Mouse (Mus musculus): ENCODE results near the gene Smagp. TPM values are rescaled to one million over a fixed set of nuclear protein-coding genes. Genes with fewer than 3 reads are reported as not detected.

Gene Smagp
- polyA plus RNA-seq, 1 experiment from 2014 or later: 3.6 TPM

DNA sequence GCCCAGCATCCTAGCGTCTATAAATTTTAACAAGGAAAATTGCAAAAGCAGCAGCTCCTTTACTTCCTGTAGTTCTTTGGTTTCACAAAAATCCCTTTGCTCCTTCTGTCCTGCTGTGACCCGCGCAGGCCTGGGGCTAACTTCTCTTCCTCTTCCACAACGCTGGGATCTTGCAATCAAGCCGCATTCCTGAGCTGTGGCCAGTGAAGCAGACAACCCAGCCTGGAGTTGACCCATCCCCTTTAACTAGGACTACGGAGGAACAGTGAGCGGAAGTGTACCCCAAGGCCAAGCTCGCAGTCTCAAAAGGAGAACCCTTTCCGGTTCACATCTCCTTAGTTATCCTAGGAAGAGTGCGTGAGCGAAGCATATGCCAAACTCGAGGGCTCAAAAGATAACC, 41.8 kb upstream of the Smagp start:
- Histone ChIP-seq H3K4me1 (ENCODE audit: control insufficient read depth, insufficient read depth, low read depth, low read length) (no peaks in the 10 kb centered on the region), H3K4me2 (ENCODE audit: low read length) (no peak overlapping the region), H3K9me3 (ENCODE audit: control insufficient read depth, low read length) (no peaks in the 10 kb centered on the region), H3K9ac (ENCODE audit: low read depth, low read length) (no peak overlapping the region), H3K4me3 (ENCODE audit: low read length) (no peak overlapping the region), H3K36me3 (ENCODE audit: control insufficient read depth, insufficient read depth, low read length) (no peaks in the 10 kb centered on the region), H3K27ac (ENCODE audit: low read depth, low read length) (no peak overlapping the region), H3K27me3 (replicated peaks; ENCODE audit: control insufficient read depth, insufficient read depth, low read length) (no peaks in the 10 kb centered on the region)
- 84% methylated on average over 12 of the region's 12 CpGs for WGBS
- ATAC-seq: no peak

DNA sequence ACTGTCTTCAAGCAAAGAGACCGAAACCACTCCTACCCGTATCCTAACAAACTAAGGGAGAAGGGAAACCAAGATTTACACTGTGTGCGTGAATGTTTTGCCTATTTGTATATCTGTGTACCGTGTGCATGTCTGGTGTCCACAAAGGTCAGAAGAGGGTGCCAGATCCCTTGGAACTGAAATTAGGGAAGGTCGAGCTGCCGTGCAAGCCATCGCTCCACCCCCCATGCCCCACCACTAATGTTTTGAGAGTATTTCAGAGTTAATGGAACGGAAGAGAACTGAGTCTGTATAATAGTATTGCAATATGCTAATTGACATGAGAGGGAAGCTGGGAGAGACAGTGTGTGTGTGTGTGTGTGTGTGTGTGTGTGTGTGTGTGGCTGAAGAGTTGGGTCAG, 40.9 kb upstream of the Smagp start:
- no peak overlapping the region for H3K4me2 ChIP-seq (ENCODE audit: low read length)
- no peak for ATAC-seq
- H3K9me3 ChIP-seq (ENCODE audit: control insufficient read depth, low read length): no peaks in the 10 kb centered on the region
- no peak overlapping the region for H3K9ac ChIP-seq (ENCODE audit: low read depth, low read length)
- no peaks in the 10 kb centered on the region for H3K4me1 ChIP-seq (ENCODE audit: control insufficient read depth, insufficient read depth, low read depth, low read length)
- 83% methylated on average over 8 of the region's 8 CpGs for WGBS
- H3K4me3 ChIP-seq (ENCODE audit: low read length): no peak overlapping the region
- no peaks in the 10 kb centered on the region for H3K27me3 ChIP-seq (replicated peaks; ENCODE audit: control insufficient read depth, insufficient read depth, low read length)
- no peaks in the 10 kb centered on the region for H3K36me3 ChIP-seq (ENCODE audit: control insufficient read depth, insufficient read depth, low read length)
- no peak overlapping the region for H3K27ac ChIP-seq (ENCODE audit: low read depth, low read length)

DNA sequence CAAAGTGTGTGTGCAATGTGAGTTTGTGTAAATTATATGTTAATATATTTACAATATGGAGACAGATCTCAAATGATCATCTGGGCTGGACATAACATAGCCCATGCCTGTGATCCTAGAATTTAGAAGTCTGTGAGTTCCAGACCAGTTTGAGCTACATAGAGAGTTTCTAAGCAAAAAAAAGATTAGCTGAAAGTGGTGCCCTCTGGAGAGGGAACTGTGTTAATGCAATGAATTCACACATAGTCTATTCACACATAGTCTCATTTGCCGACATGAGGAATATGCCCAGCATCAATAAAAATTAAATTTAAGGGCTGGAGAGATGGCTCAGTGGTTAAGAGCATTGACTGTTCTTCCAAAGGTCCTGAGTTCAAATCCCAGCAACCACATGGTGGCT, 39.8 kb upstream of the Smagp start:
- H3K27ac ChIP-seq (ENCODE audit: low read depth, low read length): no peak overlapping the region
- H3K9ac ChIP-seq (ENCODE audit: low read depth, low read length): no peak overlapping the region
- H3K4me3 ChIP-seq (ENCODE audit: low read length): no peak overlapping the region
- no peaks in the 10 kb centered on the region for H3K4me1 ChIP-seq (ENCODE audit: control insufficient read depth, insufficient read depth, low read depth, low read length)
- no peaks in the 10 kb centered on the region for H3K27me3 ChIP-seq (replicated peaks; ENCODE audit: control insufficient read depth, insufficient read depth, low read length)
- H3K4me2 ChIP-seq (ENCODE audit: low read length): no peak overlapping the region
- H3K9me3 ChIP-seq (ENCODE audit: control insufficient read depth, low read length): no peaks in the 10 kb centered on the region
- 73% methylated on average over 1 of the region's 1 CpGs for WGBS
- H3K36me3 ChIP-seq (ENCODE audit: control insufficient read depth, insufficient read depth, low read length): no peaks in the 10 kb centered on the region
- ATAC-seq: no peak

DNA sequence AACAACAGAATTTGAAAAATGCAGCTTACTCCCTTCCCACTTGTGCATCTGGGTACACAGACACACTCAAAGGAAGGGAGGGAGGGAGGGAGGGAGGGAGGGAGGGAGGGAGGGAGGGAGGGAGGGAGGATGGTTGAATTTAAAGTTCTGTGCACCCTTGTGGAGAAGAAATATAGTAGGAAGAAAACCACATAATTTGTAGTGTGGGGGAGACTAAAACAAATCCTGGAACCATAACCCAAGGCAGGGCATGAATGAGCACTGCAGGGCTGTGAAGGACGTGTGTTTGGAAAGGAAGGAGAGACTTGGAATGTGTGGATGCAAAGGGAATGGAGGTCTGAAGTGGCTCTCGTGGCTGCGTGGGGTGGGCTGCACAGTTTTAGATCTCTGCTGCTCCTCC, 38.7 kb upstream of the Smagp start:
- no peak overlapping the region for H3K4me3 ChIP-seq (ENCODE audit: low read length)
- no peaks in the 10 kb centered on the region for H3K27me3 ChIP-seq (replicated peaks; ENCODE audit: control insufficient read depth, insufficient read depth, low read length)
- 66% methylated on average over 3 of the region's 3 CpGs for WGBS
- no peak overlapping the region for H3K4me2 ChIP-seq (ENCODE audit: low read length)
- H3K4me1 ChIP-seq (ENCODE audit: control insufficient read depth, insufficient read depth, low read depth, low read length): no peaks in the 10 kb centered on the region
- no peak overlapping the region for H3K27ac ChIP-seq (ENCODE audit: low read depth, low read length)
- H3K36me3 ChIP-seq (ENCODE audit: control insufficient read depth, insufficient read depth, low read length): no peaks in the 10 kb centered on the region
- no peaks in the 10 kb centered on the region for H3K9me3 ChIP-seq (ENCODE audit: control insufficient read depth, low read length)
- H3K9ac ChIP-seq (ENCODE audit: low read depth, low read length): no peak overlapping the region
- ATAC-seq: no peak

DNA sequence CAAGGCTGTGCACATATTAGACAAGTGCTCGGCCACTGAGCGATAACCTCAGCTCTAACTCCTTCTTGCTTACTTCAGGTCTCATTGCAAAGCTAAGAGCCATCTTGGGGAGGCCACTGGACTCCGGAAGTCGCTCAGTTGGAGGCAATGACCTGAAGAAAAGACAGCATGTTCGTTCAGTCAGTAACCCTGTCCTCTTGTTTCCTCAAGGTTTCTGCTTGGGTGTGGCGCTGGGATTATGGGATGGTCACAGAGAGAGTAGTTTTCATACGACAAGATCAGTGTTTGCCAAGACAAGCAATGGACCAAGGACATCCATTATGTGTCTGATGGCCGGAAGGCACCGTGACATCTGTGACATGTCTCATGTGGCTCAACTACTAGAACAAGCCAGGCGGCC, 37.8 kb upstream of the Smagp start:
- H3K4me1 ChIP-seq (ENCODE audit: control insufficient read depth, insufficient read depth, low read depth, low read length): no peaks in the 10 kb centered on the region
- H3K27me3 ChIP-seq (replicated peaks; ENCODE audit: control insufficient read depth, insufficient read depth, low read length): no peaks in the 10 kb centered on the region
- H3K27ac ChIP-seq (ENCODE audit: low read depth, low read length): no peak overlapping the region
- no peaks in the 10 kb centered on the region for H3K36me3 ChIP-seq (ENCODE audit: control insufficient read depth, insufficient read depth, low read length)
- no peak overlapping the region for H3K9ac ChIP-seq (ENCODE audit: low read depth, low read length)
- ATAC-seq: no peak
- 87% methylated on average over 10 of the region's 10 CpGs for WGBS
- H3K9me3 ChIP-seq (ENCODE audit: control insufficient read depth, low read length): no peaks in the 10 kb centered on the region
- H3K4me3 ChIP-seq (ENCODE audit: low read length): no peak overlapping the region
- no peak overlapping the region for H3K4me2 ChIP-seq (ENCODE audit: low read length)

DNA sequence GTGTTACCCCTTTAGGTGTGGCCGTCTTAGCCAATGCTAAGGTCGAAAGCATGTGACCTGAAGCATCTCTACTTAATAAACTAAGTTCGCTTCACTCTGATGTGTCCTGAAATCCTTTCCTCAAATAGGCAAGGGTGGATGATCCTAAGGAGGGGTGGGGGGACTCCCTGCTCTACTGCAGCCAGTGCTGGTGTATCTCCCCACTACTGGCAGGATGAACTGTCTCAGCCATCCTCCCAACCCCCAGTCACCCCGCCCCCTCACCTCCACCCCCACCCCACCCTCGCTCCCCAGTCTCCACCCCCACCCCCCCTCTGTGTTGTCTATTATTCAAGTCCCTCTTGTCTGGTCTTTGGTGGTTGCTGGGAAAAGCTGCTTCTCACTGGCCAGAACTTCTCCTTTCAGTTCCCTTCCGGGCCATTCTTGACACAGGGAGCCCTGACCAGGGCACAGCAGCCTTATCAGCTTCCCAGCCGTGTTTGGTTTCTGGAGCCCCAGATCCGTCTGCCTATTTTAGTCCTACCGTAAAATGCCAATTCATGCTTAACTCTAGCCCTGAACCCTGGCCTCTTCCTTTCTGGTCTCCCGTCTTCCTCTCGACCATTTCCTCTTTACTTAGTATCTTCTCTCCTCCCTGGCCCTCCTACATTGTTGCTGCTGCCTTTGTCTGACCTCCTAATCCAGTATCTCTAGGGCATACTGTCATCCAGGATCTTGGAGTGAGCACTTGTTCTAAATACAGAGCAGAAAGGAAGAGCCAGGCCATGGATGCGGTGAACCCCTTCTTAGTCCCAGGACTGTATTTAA, 37.0 kb upstream of the Smagp start:
- no peaks in the 10 kb centered on the region for H3K9me3 ChIP-seq (ENCODE audit: control insufficient read depth, low read length)
- no peaks in the 10 kb centered on the region for H3K27me3 ChIP-seq (replicated peaks; ENCODE audit: control insufficient read depth, insufficient read depth, low read length)
- H3K4me2 ChIP-seq (ENCODE audit: low read length): no peak overlapping the region
- no peaks in the 10 kb centered on the region for H3K4me1 ChIP-seq (ENCODE audit: control insufficient read depth, insufficient read depth, low read depth, low read length)
- H3K9ac ChIP-seq (ENCODE audit: low read depth, low read length): no peak overlapping the region
- 40% methylated on average over 12 of the region's 12 CpGs for WGBS
- no peak overlapping the region for H3K4me3 ChIP-seq (ENCODE audit: low read length)
- no peaks in the 10 kb centered on the region for H3K36me3 ChIP-seq (ENCODE audit: control insufficient read depth, insufficient read depth, low read length)
- no peak overlapping the region for H3K27ac ChIP-seq (ENCODE audit: low read depth, low read length)
- no peak for ATAC-seq

DNA sequence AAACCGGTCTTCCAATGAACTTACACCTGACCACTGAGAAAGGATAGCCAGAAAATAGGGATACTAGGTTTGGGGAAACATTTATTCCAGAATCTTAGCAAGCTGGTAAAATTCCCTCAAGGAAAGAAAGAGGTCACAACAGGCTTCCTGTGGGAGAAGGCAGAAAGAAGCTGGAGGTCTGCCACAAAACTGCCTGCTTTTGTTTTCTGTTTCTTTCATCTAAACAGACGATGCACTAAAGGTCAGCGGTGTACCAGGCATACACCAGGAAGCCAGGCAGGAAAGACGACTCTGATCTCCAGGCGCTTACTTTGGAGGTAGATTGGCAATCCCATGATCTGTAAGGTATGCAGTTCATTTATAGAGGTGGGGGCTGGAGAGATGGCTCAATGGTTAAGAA, 34.1 kb upstream of the Smagp start:
- Histone ChIP-seq H3K4me3 (ENCODE audit: low read length) (no peak overlapping the region), H3K9ac (ENCODE audit: low read depth, low read length) (no peak overlapping the region), H3K4me2 (ENCODE audit: low read length) (no peak overlapping the region), H3K27me3 (replicated peaks; ENCODE audit: control insufficient read depth, insufficient read depth, low read length) (no peaks in the 10 kb centered on the region), H3K27ac (ENCODE audit: low read depth, low read length) (no peak overlapping the region), H3K36me3 (ENCODE audit: control insufficient read depth, insufficient read depth, low read length) (no peaks in the 10 kb centered on the region), H3K4me1 (ENCODE audit: control insufficient read depth, insufficient read depth, low read depth, low read length) (peaks cover 2% of the 10 kb centered on the region; the same call in 1 of the 2 replicates), H3K9me3 (ENCODE audit: control insufficient read depth, low read length) (no peaks in the 10 kb centered on the region)
- no peak for ATAC-seq
- WGBS: 61% methylated on average over 5 of the region's 5 CpGs

DNA sequence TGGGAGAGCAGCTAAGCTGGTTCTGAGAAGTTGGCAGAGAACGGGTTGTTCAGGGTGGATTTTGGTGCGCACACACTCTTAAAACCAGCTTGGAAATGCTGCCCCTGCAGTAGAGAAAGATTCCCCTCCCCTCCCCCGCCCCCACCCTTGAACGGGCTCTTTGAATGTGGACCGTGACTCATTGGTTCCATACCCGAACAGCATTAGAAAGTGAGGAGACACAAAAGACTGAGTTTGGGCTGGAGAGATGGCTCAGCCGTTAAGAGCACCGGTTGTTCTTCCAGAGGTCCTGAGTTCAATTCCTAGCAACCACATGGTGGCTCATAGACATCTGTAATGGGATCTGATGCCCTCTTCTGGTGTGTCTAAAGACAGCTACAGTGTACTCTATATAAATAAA, 33.3 kb upstream of the Smagp start:
- H3K9ac ChIP-seq (ENCODE audit: low read depth, low read length): no peak overlapping the region

DNA sequence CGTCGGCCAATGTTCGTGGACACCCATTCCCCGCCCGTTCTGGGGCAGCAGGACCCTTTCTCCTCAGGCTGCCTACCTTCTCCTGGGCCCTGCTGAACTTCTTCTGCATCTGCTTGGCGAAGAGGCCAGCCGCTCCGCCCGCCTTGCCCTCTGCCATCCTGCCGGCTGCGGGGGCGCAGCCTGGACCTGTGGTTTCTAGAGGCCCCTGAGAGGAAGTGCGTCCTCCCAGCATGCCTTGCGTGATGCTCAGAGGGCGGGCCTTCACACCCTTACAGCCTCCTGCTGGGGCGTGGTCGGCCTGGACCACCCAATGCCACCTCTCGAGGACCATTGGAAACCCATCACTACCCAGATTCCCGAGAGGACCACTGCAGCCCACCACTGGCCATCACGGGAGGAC, 32.6 kb upstream of the Smagp start, which contains the start of gene Bin2:
Gene Bin2 (minus strand): TSS at position 217 of the 400 bp plus-strand sequence.
- Histone ChIP-seq H3K36me3 (ENCODE audit: control insufficient read depth, insufficient read depth, low read length) (no peaks in the 10 kb centered on the region), H3K4me3 (ENCODE audit: low read length) (no peak within 1 kb of the TSS), H3K27me3 (replicated peaks; ENCODE audit: control insufficient read depth, insufficient read depth, low read length) (no peaks in the 10 kb centered on the region), H3K9ac (ENCODE audit: low read depth, low read length) (no peak within 1 kb of the TSS), H3K27ac (ENCODE audit: low read depth, low read length) (no peak within 1 kb of the TSS), H3K4me2 (ENCODE audit: low read length) (no peak within 1 kb of the TSS), H3K4me1 (ENCODE audit: control insufficient read depth, insufficient read depth, low read depth, low read length) (peaks cover 2% of the 10 kb centered on the region; the same call in 1 of the 2 replicates), H3K9me3 (ENCODE audit: control insufficient read depth, low read length) (no peaks in the 10 kb centered on the region)
- no peak for ATAC-seq
- 88% methylated on average over 19 of the region's 20 CpGs for WGBS

More for the DNA sequence above, 33.3 kb upstream of the Smagp start:
- no peak overlapping the region for H3K4me2 ChIP-seq (ENCODE audit: low read length)
- no peak overlapping the region for H3K4me3 ChIP-seq (ENCODE audit: low read length)
- no peaks in the 10 kb centered on the region for H3K9me3 ChIP-seq (ENCODE audit: control insufficient read depth, low read length)
- no peaks in the 10 kb centered on the region for H3K36me3 ChIP-seq (ENCODE audit: control insufficient read depth, insufficient read depth, low read length)
- H3K27ac ChIP-seq (ENCODE audit: low read depth, low read length): no peak overlapping the region
- peaks cover 2% of the 10 kb centered on the region; the same call in 1 of the 2 replicates for H3K4me1 ChIP-seq (ENCODE audit: control insufficient read depth, insufficient read depth, low read depth, low read length)
- 78% methylated on average over 8 of the region's 8 CpGs for WGBS
- H3K27me3 ChIP-seq (replicated peaks; ENCODE audit: control insufficient read depth, insufficient read depth, low read length): no peaks in the 10 kb centered on the region
- no peak for ATAC-seq
